Mouse (Mus musculus) CH12.LX (cell line): Measurements from ENCODE around the gene Gm20388. TPM values are rescaled to one million over a fixed set of nuclear protein-coding genes. Genes with fewer than 3 reads are reported as not detected.

Experiments used
- DNase-seq: peaks from one replicate; pipeline ENCODE4 v3.0.0-alpha.2; 2013; ENCODE audit errors: extremely low read depth
- H3K27ac ChIP-seq: 2 replicates; pipeline ENCODE4 v1.5.1; 2012; ENCODE audit warnings: low read depth, mild to moderate bottlenecking, control low read depth, moderate library complexity; ENCODE audit not compliant: insufficient read depth
- H3K27me3 ChIP-seq: replicated peaks from 2 replicates; pipeline ENCODE3; 2012; ENCODE audit warnings: inconsistent platforms
- H3K36me3 ChIP-seq, 2 experiments: replicated peaks in 1 of 2; 2 replicates each; pipeline versions ENCODE3 to v1.6.1; 2012; ENCODE audit warnings: inconsistent platforms in 1 of 2, low read length in 1 of 2, mild to moderate bottlenecking in 1 of 2, mixed read lengths in 1 of 2, moderate library complexity in 1 of 2; ENCODE audit not compliant: control insufficient read depth in 1 of 2, insufficient read depth in 1 of 2
- H3K4me1 ChIP-seq, 2 experiments: 2 replicates each; pipeline ENCODE4 v1.6.1; 2012; ENCODE audit warnings: inconsistent platforms in 1 of 2, moderate library complexity in 1 of 2; ENCODE audit not compliant: insufficient read depth in 2 of 2, control insufficient read depth in 1 of 2
- H3K4me2 ChIP-seq: 2 replicates; pipeline ENCODE4 v1.6.1; 2012; ENCODE audit warnings: low read depth, mild to moderate bottlenecking, control low read depth; ENCODE audit not compliant: poor library complexity, insufficient read depth, severe bottlenecking
- H3K4me3 ChIP-seq, 3 experiments: fragments of 150-350 bp in 1 of 3; sonication (generic) in 1 of 3; replicated peaks in 1 of 3; 2 replicates each; pipeline versions ENCODE3 to v1.5.1; 2011 to 2012; ENCODE audit warnings: low read depth in 2 of 3, low read length in 2 of 3, mild to moderate bottlenecking in 2 of 3, moderate library complexity in 2 of 3, control low read depth in 1 of 3, improper control_type of control experiment in 1 of 3, inconsistent platforms in 1 of 3, mixed read lengths in 1 of 3; ENCODE audit not compliant: poor library complexity in 1 of 3
- H3K79me2 ChIP-seq: replicated peaks from 2 replicates; pipeline ENCODE4 v1.6.1; 2012; ENCODE audit warnings: mild to moderate bottlenecking, moderate library complexity; ENCODE audit not compliant: control insufficient read depth, poor library complexity, insufficient read depth, severe bottlenecking; ENCODE audit errors: extremely low read depth
- H3K9ac ChIP-seq: 2 replicates; pipeline ENCODE4 v1.6.1; 2012; ENCODE audit warnings: low read depth, mild to moderate bottlenecking, control low read depth, moderate library complexity; ENCODE audit not compliant: insufficient read depth
- H3K9me3 ChIP-seq: replicated peaks from 2 replicates; pipeline ENCODE3; 2012; ENCODE audit warnings: low read length, inconsistent platforms, mixed read lengths
- CHD1 ChIP-seq: IDR thresholded peaks from 2 replicates; pipeline ENCODE4 v1.6.1; 2012; ENCODE audit warnings: low read depth, low read length, improper control_type of control experiment, inconsistent platforms
- CTCF ChIP-seq, 2 experiments: IDR thresholded peaks in 1 of 2; conservative IDR thresholded peaks in 1 of 2; 2 replicates each; pipeline ENCODE4 v1.5.1; 2011 to 2012; ENCODE audit warnings: low read depth in 2 of 2, low read length in 2 of 2, improper control_type of control experiment in 1 of 2, inconsistent platforms in 1 of 2, mild to moderate bottlenecking in 1 of 2, moderate library complexity in 1 of 2
- EP300 ChIP-seq: IDR thresholded peaks from 2 replicates; pipeline ENCODE4 v1.6.1; 2011; ENCODE audit warnings: low read length, improper control_type of control experiment
- ETS1 ChIP-seq: conservative IDR thresholded peaks from 2 replicates; pipeline ENCODE4 v1.6.1; 2012; ENCODE audit warnings: low read depth, mild to moderate bottlenecking, inconsistent platforms, low read length, improper control_type of control experiment, moderate library complexity
- GABPA ChIP-seq: IDR thresholded peaks from 2 replicates; pipeline ENCODE4 v1.6.1; 2012; ENCODE audit warnings: low read depth, low read length, improper control_type of control experiment, inconsistent platforms; ENCODE audit not compliant: insufficient replicate concordance
- IRF4 ChIP-seq: IDR thresholded peaks from 2 replicates; pipeline ENCODE4 v1.6.1; 2014; ENCODE audit warnings: low read depth, mild to moderate bottlenecking, inconsistent platforms, low read length, improper control_type of control experiment
- MYC ChIP-seq: IDR thresholded peaks from 2 replicates; pipeline ENCODE4 v1.6.1; 2011; ENCODE audit warnings: low read depth, mild to moderate bottlenecking, improper control_type of control experiment, low read length
- NRF1 ChIP-seq: IDR thresholded peaks from 2 replicates; pipeline ENCODE4 v1.6.1; 2014; ENCODE audit warnings: low read depth, mild to moderate bottlenecking, inconsistent platforms, low read length, improper control_type of control experiment, moderate library complexity
- RAD21 ChIP-seq: IDR thresholded peaks from 2 replicates; pipeline ENCODE4 v1.6.1; 2011; ENCODE audit warnings: low read depth, mild to moderate bottlenecking, low read length, improper control_type of control experiment, moderate library complexity
- SMC3 ChIP-seq: IDR thresholded peaks from 2 replicates; pipeline ENCODE4 v1.6.1; 2011; ENCODE audit warnings: low read depth, low read length, improper control_type of control experiment
- TBP ChIP-seq: conservative IDR thresholded peaks from 2 replicates; pipeline ENCODE4 v1.6.1; 2011; ENCODE audit warnings: low read depth, low read length, improper control_type of control experiment
- UBTF ChIP-seq: IDR thresholded peaks from 2 replicates; pipeline ENCODE4 v1.6.1; 2012; ENCODE audit warnings: low read depth, mild to moderate bottlenecking, inconsistent platforms, low read length, improper control_type of control experiment, moderate library complexity
- USF1 ChIP-seq: IDR thresholded peaks from 2 replicates; pipeline ENCODE4 v1.6.1; 2014; ENCODE audit warnings: low read depth, mild to moderate bottlenecking, inconsistent platforms, low read length, improper control_type of control experiment
- dilution Hi-C: fragments of 300-500 bp; cut with MboI; formaldehyde crosslinking; loops from 2 replicates; pipeline ENCODE4 v1.14.3; 2020; ENCODE audit warnings: low sequenced_read_pairs; ENCODE audit not compliant: extremely low pct_unique_long_range_greater_than_20kb, extremely low pct_ligation_motif_present
- in situ Hi-C: fragments of 300-500 bp; cut with MboI; formaldehyde crosslinking; loops from 3 replicates; pipeline ENCODE4 v1.14.3; 2019; ENCODE audit warnings: low sequenced_read_pairs, low pct_ligation_motif_present, low pct_unique_long_range_greater_than_20kb, mixed read lengths
- polyA plus RNA-seq: library from polyadenylated mRNA; unstranded; fragments of >175 nt; gene quantifications from 2 replicates; pipeline ENCODE4 v1.2.1, GENCODE M21; 2012; ENCODE audit warnings: low read depth; ENCODE audit not compliant: insufficient read length
- total RNA-seq, 2 experiments: library from RNA; depleted of rRNA; stranded (reverse); fragments of 300-350 nt in 1 of 2; fragments of >200 nt in 1 of 2; gene quantifications; 2 replicates each; pipeline ENCODE4 v1.2.3; 2012 to 2014

The Gm20388 gene
- total and polyA plus RNA-seq, 3 experiments: 14.8 to 26.3 (median 22.2) TPM

GRCm38 (mm10) chr8:120278009-120278408, 367.4 kb downstream of the Gm20388 start:
- H3K4me1 ChIP-seq: peaks cover 7 to 36% of the 10 kb centered on the region in 2 experiments; a peak in 3 of 4 replicates
- in situ Hi-C loops: loop anchor here (5.0 kb wide), 2 partner anchors 61 to 96 kb away; no protein-coding TSS in a partner anchor
- H3K27ac ChIP-seq: no peak overlapping the region
- TF ChIP-seq CHD1 (no peak), EP300 (no peak), TBP (no peak), RAD21 (no peak)
- no peak overlapping the region for H3K4me2 ChIP-seq
- no peak overlapping the region for H3K9ac ChIP-seq
- H3K9me3 ChIP-seq: peaks cover 3% of the 10 kb centered on the region
- H3K27me3 ChIP-seq: peaks cover 38% of the 10 kb centered on the region
- dilution Hi-C loops: no loop called here
- no peak overlapping the region for H3K4me3 ChIP-seq
- no peaks in the 10 kb centered on the region for H3K36me3 ChIP-seq
- H3K79me2 ChIP-seq: no peaks in the 10 kb centered on the region
- DNase-seq: no peak

DNA sequence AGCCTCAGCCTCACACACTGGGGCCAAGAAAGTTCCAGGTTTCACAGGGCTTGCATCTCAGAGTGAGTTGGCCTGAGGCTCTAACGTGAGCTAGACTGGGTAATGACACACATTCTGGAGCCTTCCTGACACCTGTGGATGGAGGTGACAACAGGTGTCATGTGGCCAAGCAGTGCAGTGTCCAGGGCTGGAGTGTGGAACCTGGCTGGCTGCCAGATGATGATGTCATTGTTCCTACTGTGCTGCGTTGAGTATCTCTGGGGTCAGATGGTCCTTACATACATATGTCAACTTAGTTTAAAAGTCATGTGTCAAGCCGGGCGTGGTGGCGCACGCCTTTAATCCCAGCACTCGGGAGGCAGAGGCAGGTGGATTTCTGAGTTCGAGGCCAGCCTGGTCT, 368.8 kb downstream of the Gm20388 start:
- no peak for DNase-seq
- Histone ChIP-seq H3K4me1 (peaks cover 7 to 36% of the 10 kb centered on the region in 2 experiments; a peak in 3 of 4 replicates), H3K4me3 (no peak overlapping the region), H3K36me3 (no peaks in the 10 kb centered on the region), H3K4me2 (no peak overlapping the region), H3K27me3 (peaks cover 35% of the 10 kb centered on the region), H3K9me3 (no peaks in the 10 kb centered on the region), H3K79me2 (no peaks in the 10 kb centered on the region), H3K27ac (no peak overlapping the region), H3K9ac (no peak overlapping the region)
- in situ Hi-C loops (loop anchor here (5.0 kb wide), 2 partner anchors 62 to 97 kb away; no protein-coding TSS in a partner anchor), dilution Hi-C loops (no loop called here)
- TF ChIP-seq NRF1 (no peak), USF1 (no peak), GABPA (no peak)

DNA sequence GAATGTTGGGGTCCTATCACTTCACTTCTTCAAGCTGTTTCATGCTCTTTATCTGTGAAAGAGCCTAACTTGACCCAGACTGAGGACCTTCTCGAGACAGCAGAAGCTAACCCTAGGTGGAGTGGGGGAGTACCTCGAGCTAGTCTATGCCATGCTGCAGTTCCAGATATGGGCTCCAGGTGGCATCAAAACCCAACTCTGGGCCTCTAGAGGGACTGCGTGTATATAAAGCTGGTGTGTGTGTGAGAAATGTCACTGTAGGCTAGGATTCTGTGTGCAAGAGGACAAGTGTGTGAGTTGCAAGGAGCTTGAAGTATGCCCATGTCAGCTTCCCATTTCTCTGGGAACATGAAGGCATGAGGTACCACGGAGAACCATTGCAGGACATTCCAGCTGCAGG, 370.8 kb downstream of the Gm20388 start:
- Histone ChIP-seq H3K36me3 (no peaks in the 10 kb centered on the region), H3K4me2 (no peak overlapping the region), H3K4me1 (peaks cover 7 to 36% of the 10 kb centered on the region in 2 experiments; a peak in 3 of 4 replicates), H3K9ac (no peak overlapping the region), H3K79me2 (no peaks in the 10 kb centered on the region), H3K27me3 (peaks cover 35% of the 10 kb centered on the region), H3K27ac (no peak overlapping the region), H3K4me3 (no peak overlapping the region), H3K9me3 (no peaks in the 10 kb centered on the region)
- in situ Hi-C loops (no loop called here), dilution Hi-C loops (no loop called here)
- DNase-seq: peak; percentile 76
- TF ChIP-seq CTCF (conservative IDR thresholded peaks at IDR 0.05 in 1 of 2, IDR thresholded peaks at IDR 0.05 in 1 of 2; ENCODE audit: low read depth in 2 of 2, low read length in 2 of 2): peak; percentile 89 to 96
- peak; percentile 76 for TF ChIP-seq SMC3
- peak; percentile 75 for TF ChIP-seq RAD21
- TF ChIP-seq UBTF: no peak
- TF ChIP-seq MYC: peak; percentile 44; the same call in 1 of the 2 replicates
- no peak for TF ChIP-seq ETS1
- 0 out of 2 replicates have a peak, but pooled peaks have one; percentile 13 for TF ChIP-seq IRF4
